Mouse (Mus musculus): Measurements from ENCODE around the gene Ampd3.

Gene Ampd3

GRCm38 (mm10) chr7:110770949-110771348, 2.9 kb downstream of the Ampd3 start:
- DNase-seq: no peak

GRCm38 (mm10) chr7:110772343-110772742, 4.3 kb downstream of the Ampd3 start:
- peak; percentile 55 for DNase-seq

GRCm38 (mm10) chr7:110773204-110774002, 5.4 kb downstream of the Ampd3 start:
- peak; percentile 75 for DNase-seq

- DNase-seq: no peak
Measured at GRCm38 (mm10) chr7:110774077-110774476, 6.1 kb downstream of the Ampd3 start.

GRCm38 (mm10) chr7:110774674-110775073, 6.7 kb downstream of the Ampd3 start:
- no peak for DNase-seq

- no peak for DNase-seq
Measured at GRCm38 (mm10) chr7:110777146-110778001, 9.4 kb downstream of the Ampd3 start.

GRCm38 (mm10) chr7:110778933-110779332, 10.9 kb downstream of the Ampd3 start:
- no peak for DNase-seq

GRCm38 (mm10) chr7:110779605-110780111, 11.7 kb downstream of the Ampd3 start:
- no peak for DNase-seq

GRCm38 (mm10) chr7:110780520-110780919, 12.5 kb downstream of the Ampd3 start:
- no peak for DNase-seq

- peak; percentile 50 for DNase-seq
Measured at GRCm38 (mm10) chr7:110781231-110781711, 13.3 kb downstream of the Ampd3 start.

GRCm38 (mm10) chr7:110782135-110782534, 14.1 kb downstream of the Ampd3 start:
- DNase-seq: peak; percentile 75

GRCm38 (mm10) chr7:110782845-110783478, 15.0 kb downstream of the Ampd3 start:
- DNase-seq: no peak

- DNase-seq: no peak
Measured at GRCm38 (mm10) chr7:110784965-110785364, 17.0 kb downstream of the Ampd3 start.

GRCm38 (mm10) chr7:110785741-110786146, 17.7 kb downstream of the Ampd3 start:
- DNase-seq: peak; percentile 68

GRCm38 (mm10) chr7:110787310-110787709, 19.3 kb downstream of the Ampd3 start:
- peak; percentile 71 for DNase-seq

GRCm38 (mm10) chr7:110790878-110791277, 22.9 kb downstream of the Ampd3 start:
- DNase-seq: peak; percentile 67

GRCm38 (mm10) chr7:110792201-110792600, 24.2 kb downstream of the Ampd3 start:
- no peak for DNase-seq

- DNase-seq: no peak
Measured at GRCm38 (mm10) chr7:110792834-110793233, 24.8 kb downstream of the Ampd3 start.

GRCm38 (mm10) chr7:110794722-110795121, 26.7 kb downstream of the Ampd3 start:
- no peak for DNase-seq

- DNase-seq: no peak
Measured at GRCm38 (mm10) chr7:110796367-110797051, 28.5 kb downstream of the Ampd3 start.

- DNase-seq: no peak
Measured at GRCm38 (mm10) chr7:110797722-110798409, 29.9 kb downstream of the Ampd3 start.

GRCm38 (mm10) chr7:110801028-110801427, 33.0 kb downstream of the Ampd3 start:
- peak; percentile 92 for DNase-seq

Data from kidney, postnatal 10 days (tissue).